ENCODE assay signal across 16 mouse cellular contexts in the genomic region with DNA sequence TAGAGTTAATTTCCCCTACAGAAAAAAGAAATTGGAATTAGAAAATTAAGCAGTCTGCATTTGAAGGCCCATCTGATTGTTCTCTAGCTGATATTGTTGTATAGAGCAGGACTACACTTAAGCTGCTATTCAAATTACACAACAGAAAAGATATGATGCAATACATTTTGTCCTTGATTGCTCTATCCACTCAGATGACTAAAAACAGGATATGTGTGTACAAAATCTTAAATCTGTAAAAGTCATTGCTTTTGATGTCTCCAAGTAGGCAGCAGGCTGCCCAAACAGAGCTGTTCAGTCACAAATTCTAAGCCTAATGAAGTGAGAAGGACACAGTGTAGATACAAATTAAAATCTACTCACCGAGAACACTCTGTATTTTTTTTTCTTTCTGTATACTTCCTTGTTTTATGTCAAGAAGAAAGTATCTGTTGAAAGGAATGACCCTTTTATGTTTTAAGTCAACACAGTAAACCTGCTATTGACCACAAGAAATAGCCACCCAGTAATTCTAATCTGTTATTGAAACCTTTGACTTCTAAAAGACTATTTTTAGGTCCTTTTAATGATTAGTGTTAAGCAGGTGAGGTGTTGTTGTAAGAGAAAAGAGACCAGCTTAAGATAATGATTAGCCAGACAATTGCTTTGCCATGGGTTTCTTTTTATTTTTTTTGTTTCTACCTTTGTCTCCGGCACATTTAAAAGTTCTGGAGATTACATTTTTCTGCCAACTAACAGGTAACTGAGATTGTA.
A peak's percentile ranks its signal among the peaks of the same experiment; 100 is the strongest.
DNase-seq lines count a peak whose midpoint lies in the region; ATAC-seq and TF ChIP-seq lines count a peak whose summit lies in the region.
"Had no signal": no experiment of that assay in that cellular context is flagged by ENCODE, and none has a peak within 500 bp of the region (broad histone marks: within the 10 kb centered on the region; RNA-seq: fewer than 3 reads in every experiment).

No protein-coding gene starts in this region.

- TF ChIP-seq POLR2A in thymus, adult 2 months (IDR thresholded peaks at IDR 0.05; ENCODE audit: control insufficient read depth, extremely low read depth, insufficient read depth, low read length, poor library complexity), result no peak

- H3K9ac ChIP-seq in lung, embryonic 14.5 days, result no peak overlapping the region
- no peak overlapping the region for H3K9ac ChIP-seq in intestine, embryonic 16.5 days (ENCODE audit: low read depth, low read length)
- no peak overlapping the region for H3K9ac ChIP-seq in stomach, embryonic 15.5 days
- H3K9ac ChIP-seq: forebrain, postnatal 0 days; heart, embryonic 13.5 days; limb, embryonic 15.5 days; neural tube, embryonic 13.5 days had no signal

- H3K27ac ChIP-seq in lung, embryonic 14.5 days (ENCODE audit: low read depth), result no peak overlapping the region
- peak overlapping the region; percentile 78 for H3K27ac ChIP-seq in intestine, embryonic 16.5 days (ENCODE audit: low read length)
- H3K27ac ChIP-seq in stomach, embryonic 15.5 days, result no peak overlapping the region
- H3K27ac ChIP-seq in thymus, adult 2 months (ENCODE audit: control insufficient read depth, insufficient read depth, low read length), result no peak overlapping the region
- H3K27ac ChIP-seq: heart, embryonic 13.5 days; kidney, postnatal 0 days; limb, embryonic 15.5 days; neural tube, embryonic 13.5 days had no signal

- 20% methylated on average over 2 of the region's 2 CpGs for WGBS in lung, embryonic 14.5 days
- WGBS in intestine, embryonic 16.5 days, result 46% methylated on average over 2 of the region's 2 CpGs
- 47% methylated on average over 2 of the region's 2 CpGs for WGBS in stomach, embryonic 15.5 days
- WGBS in thymus, adult 2 months, result 85% methylated on average over 2 of the region's 2 CpGs

- no peak for ATAC-seq in lung, embryonic 14.5 days (ENCODE audit: insufficient read depth)
- ATAC-seq in intestine, embryonic 16.5 days, result peak; percentile 87
- peak; percentile 56; the same call in 1 of the 2 replicates for ATAC-seq in stomach, embryonic 15.5 days (ENCODE audit: insufficient read depth, low FRiP score, low read depth)
- ATAC-seq: forebrain, postnatal 0 days had no signal

- H3K9me3 ChIP-seq in lung, embryonic 14.5 days (ENCODE audit: low read depth, low read length), result no peaks in the 10 kb centered on the region
- no peaks in the 10 kb centered on the region for H3K9me3 ChIP-seq in intestine, embryonic 16.5 days (ENCODE audit: control insufficient read depth, low read length)
- H3K9me3 ChIP-seq in stomach, embryonic 15.5 days, result no peaks in the 10 kb centered on the region
- H3K9me3 ChIP-seq: heart, embryonic 13.5 days; limb, embryonic 15.5 days; neural tube, embryonic 13.5 days had no signal

- H3K4me3 ChIP-seq in lung, embryonic 14.5 days (ENCODE audit: low read depth, low read length), result no peak overlapping the region
- H3K4me3 ChIP-seq in intestine, embryonic 16.5 days (ENCODE audit: low read length), result no peak overlapping the region
- no peak overlapping the region for H3K4me3 ChIP-seq in stomach, embryonic 15.5 days (replicated peaks)
- no peak overlapping the region for H3K4me3 ChIP-seq in thymus, adult 2 months (ENCODE audit: control insufficient read depth, insufficient read depth, low read length)
- H3K4me3 ChIP-seq: erythroblast, embryonic 14.5 days; heart, embryonic 13.5 days; limb, embryonic 15.5 days; neural tube, embryonic 13.5 days had no signal

- DNase-seq in lung, embryonic 14.5 days, result peak; percentile 34
- no peak for DNase-seq in lung, adult 18-20 months
- peak; percentile 13 for DNase-seq in NIH3T3 (ENCODE audit: low read depth)
- DNase-seq in thymus, adult 2 months, result no peak
- DNase-seq in gastrocnemius, postnatal 10 days, result no peak
- DNase-seq: adrenal gland, postnatal 25 days; cerebellum, postnatal 10 days; forebrain, postnatal 0 days; layer of hippocampus, adult 9-11 months had no signal

- H3K27me3 ChIP-seq in lung, embryonic 14.5 days (ENCODE audit: insufficient read depth, low read length), result no peaks in the 10 kb centered on the region
- H3K27me3 ChIP-seq in intestine, embryonic 16.5 days (replicated peaks; ENCODE audit: control insufficient read depth, insufficient read depth, low read length), result no peaks in the 10 kb centered on the region
- H3K27me3 ChIP-seq in stomach, embryonic 15.5 days (replicated peaks), result no peaks in the 10 kb centered on the region
- no peaks in the 10 kb centered on the region for H3K27me3 ChIP-seq in thymus, adult 2 months (ENCODE audit: control insufficient read depth, insufficient read depth, low read length)
- H3K27me3 ChIP-seq: heart, embryonic 13.5 days; limb, embryonic 15.5 days; neural tube, embryonic 13.5 days had no signal

- no peaks in the 10 kb centered on the region for H3K4me1 ChIP-seq in lung, embryonic 14.5 days (ENCODE audit: insufficient read depth)
- H3K4me1 ChIP-seq in intestine, embryonic 16.5 days (ENCODE audit: control insufficient read depth, insufficient read depth, low read length), result 0 out of 2 replicates have a peak, but pooled peaks cover 2% of the 10 kb centered on the region
- H3K4me1 ChIP-seq in stomach, embryonic 15.5 days, result no peaks in the 10 kb centered on the region
- no peaks in the 10 kb centered on the region for H3K4me1 ChIP-seq in thymus, adult 2 months (replicated peaks; ENCODE audit: control insufficient read depth, insufficient read depth, low read length)
- H3K4me1 ChIP-seq: limb, embryonic 15.5 days; neural tube, embryonic 13.5 days had no signal

- no peaks in the 10 kb centered on the region for H3K36me3 ChIP-seq in lung, embryonic 14.5 days (ENCODE audit: insufficient read depth)
- no peaks in the 10 kb centered on the region for H3K36me3 ChIP-seq in intestine, embryonic 16.5 days (ENCODE audit: control insufficient read depth, insufficient read depth, low read length)
- no peaks in the 10 kb centered on the region for H3K36me3 ChIP-seq in stomach, embryonic 15.5 days
- no peaks in the 10 kb centered on the region for H3K36me3 ChIP-seq in thymus, adult 2 months (ENCODE audit: control insufficient read depth, insufficient read depth, low read length)
- H3K36me3 ChIP-seq: heart, embryonic 13.5 days; limb, embryonic 15.5 days; neural tube, embryonic 13.5 days had no signal

- H3K4me2 ChIP-seq in lung, embryonic 14.5 days, result no peak overlapping the region
- H3K4me2 ChIP-seq in intestine, embryonic 16.5 days (ENCODE audit: low read depth, low read length), result no peak overlapping the region
- H3K4me2 ChIP-seq in stomach, embryonic 15.5 days, result no peak overlapping the region
- H3K4me2 ChIP-seq: heart, embryonic 13.5 days; limb, embryonic 15.5 days; neural tube, embryonic 13.5 days had no signal

- no peak for TF ChIP-seq CTCF in lung, embryonic 14.5 days (IDR thresholded peaks at IDR 0.05; ENCODE audit: low read depth)
- no peak for TF ChIP-seq CTCF in thymus, adult 2 months (IDR thresholded peaks at IDR 0.05; ENCODE audit: borderline replicate concordance, control insufficient read depth, extremely low read depth, insufficient read depth, low read length, poor library complexity)

Comparison
In these comparisons a context has a peak if more than half of its experiments do, and no peak if none do; other contexts are left out.
1. DNase-seq: peak in lung, embryonic 14.5 days (single experiment) and NIH3T3 (single experiment); none in lung, adult 18-20 months (0 of 2), thymus, adult 2 months (single experiment) and gastrocnemius, postnatal 10 days (single experiment).